Mouse (Mus musculus) skeletal muscle tissue, adult 2 months (tissue): Measurements from ENCODE around the gene Grb2.
"Not testable (repeated sequence)": the region's sequence is repeated elsewhere in the genome, so short reads cannot be mapped to it uniquely, and the experiment has no call there.

Source experiments
- DNase-seq: peaks from one replicate; pipeline ENCODE4 v3.0.0-alpha.2; 2012; ENCODE audit warnings: low read depth, low spot score

Gene Grb2

GRCm38 (mm10) chr11:115649706-115650105 is 58.7 kb downstream of the Grb2 start:
- DNase-seq: no peak

GRCm38 (mm10) chr11:115647459-115647858 is 60.9 kb downstream of the Grb2 start:
- DNase-seq: peak; percentile 78

- DNase-seq: no peak
These were observed 62.0 kb downstream of the Grb2 start for GRCm38 (mm10) chr11:115646439-115646838.

- not testable (repeated sequence) for DNase-seq
These were observed 62.9 kb downstream of the Grb2 start for GRCm38 (mm10) chr11:115645498-115645897.

- DNase-seq: no peak
These were observed 64.1 kb downstream of the Grb2 start for GRCm38 (mm10) chr11:115644308-115644707.

- no peak for DNase-seq
These were observed 65.1 kb downstream of the Grb2 start for GRCm38 (mm10) chr11:115643265-115643664.

- no peak for DNase-seq
These were observed 65.7 kb downstream of the Grb2 start for GRCm38 (mm10) chr11:115642705-115643104.

- no peak for DNase-seq
These were observed 66.7 kb downstream of the Grb2 start for GRCm38 (mm10) chr11:115641664-115642036.

GRCm38 (mm10) chr11:115640978-115641663 is 67.3 kb downstream of the Grb2 start:
- no peak for DNase-seq

- no peak for DNase-seq
These were observed 68.0 kb downstream of the Grb2 start for GRCm38 (mm10) chr11:115640311-115640828.

- no peak for DNase-seq
These were observed 68.9 kb downstream of the Grb2 start for GRCm38 (mm10) chr11:115639540-115639939.

- DNase-seq: no peak
These were observed 69.6 kb downstream of the Grb2 start for GRCm38 (mm10) chr11:115638498-115639409.

GRCm38 (mm10) chr11:115636960-115637359 is 71.4 kb downstream of the Grb2 start:
- DNase-seq: no peak

- no peak for DNase-seq
These were observed 72.9 kb downstream of the Grb2 start for GRCm38 (mm10) chr11:115635484-115635883.

- DNase-seq: no peak
These were observed 73.4 kb downstream of the Grb2 start for GRCm38 (mm10) chr11:115635041-115635440.

GRCm38 (mm10) chr11:115634109-115634508 is 74.3 kb downstream of the Grb2 start:
- DNase-seq: no peak

GRCm38 (mm10) chr11:115632862-115633261 is 75.5 kb downstream of the Grb2 start:
- no peak for DNase-seq

GRCm38 (mm10) chr11:115632247-115632646 is 76.2 kb downstream of the Grb2 start:
- DNase-seq: no peak

GRCm38 (mm10) chr11:115631505-115631890 is 76.9 kb downstream of the Grb2 start:
- DNase-seq: no peak

- DNase-seq: peak; percentile 67
These were observed 77.6 kb downstream of the Grb2 start for GRCm38 (mm10) chr11:115630532-115631504.
